Mouse (Mus musculus) thymus, adult 2 months (tissue): ENCODE data around the gene Nccrp1.

Experiments used
- CTCF ChIP-seq: fragments of 200-500 bp; IDR thresholded peaks from 2 replicates; pipeline ENCODE4 v1.5.1; 2012; ENCODE audit warnings: mild to moderate bottlenecking, control low read depth, low read length, moderate library complexity, borderline replicate concordance; ENCODE audit not compliant: control insufficient read depth, poor library complexity, insufficient read depth; ENCODE audit errors: extremely low read depth
- POLR2A ChIP-seq: fragments of 200-500 bp; IDR thresholded peaks from 2 replicates; pipeline ENCODE4 v1.6.1; 2012; ENCODE audit warnings: mild to moderate bottlenecking, low read length, control low read depth, moderate library complexity; ENCODE audit not compliant: control insufficient read depth, poor library complexity, insufficient read depth; ENCODE audit errors: extremely low read depth

GRCm38 (mm10) chr7:28583570-28584344, 36.7 kb upstream of the Nccrp1 start:
- no peak for TF ChIP-seq POLR2A
- TF ChIP-seq CTCF = no peak
